Mouse (Mus musculus) liver, embryonic 16.5 days (tissue): Measurements from ENCODE around the gene Akt1. TPM values are rescaled to one million over a fixed set of nuclear protein-coding genes. Genes with fewer than 3 reads are reported as not detected.

Source experiments
- microRNA-seq: library from miRNA; unstranded; fragments of <30 nt; microRNA quantifications from one replicate; pipeline ENCODE4, GENCODE M21; 2016
- polyA plus RNA-seq: library from polyadenylated mRNA; unstranded; fragments of >200 nt; fragmentation: Nextera tagmentation; extraction: Ambion mirVana; gene quantifications from 2 replicates; pipeline ENCODE4 v1.2.1, GENCODE M21; 2015

Akt1 gene
- polyA plus RNA-seq, 1 experiment from 2014 or later, result 8.9 TPM

Small RNAs within 50 kb of the gene (microRNA-seq; reads per million reads assigned to microRNA genes)
- not detected for gene Mir6939

Other genes with a start within 250 kb of the Akt1 start
- gene A530016L24Rik, start 185.4 kb downstream of the Akt1 start, polyA plus RNA-seq, result 0.04 and 0.09 TPM in 2 replicates
- gene Tmem179, start 158.1 kb downstream of the Akt1 start, polyA plus RNA-seq, result 0.06 TPM in 1 of 2 replicates, not detected in the other
- gene Inf2, start 86.1 kb downstream of the Akt1 start, polyA plus RNA-seq, result 1.2 and 2.7 TPM in 2 replicates
- 12.4 and 14.0 TPM in 2 replicates for gene Adssl1, start 54.8 kb downstream of the Akt1 start, polyA plus RNA-seq
- 84.7 and 89.5 TPM in 2 replicates for gene Siva1, start 30.2 kb downstream of the Akt1 start, polyA plus RNA-seq
- gene Zbtb42, start 3.9 kb upstream of the Akt1 start, polyA plus RNA-seq, result 0.88 and 1.5 TPM in 2 replicates
- gene Cep170b, start 45.6 kb upstream of the Akt1 start, polyA plus RNA-seq, result 2.8 and 3.6 TPM in 2 replicates
- gene Pld4, start 85.8 kb upstream of the Akt1 start, polyA plus RNA-seq, result 19.4 and 20.3 TPM in 2 replicates
- 0.08 and 0.26 TPM in 2 replicates for gene Ahnak2, start 127.8 kb upstream of the Akt1 start, polyA plus RNA-seq
- gene Clba1, start 134.1 kb upstream of the Akt1 start, polyA plus RNA-seq, result 0.34 and 0.39 TPM in 2 replicates
- gene Cdca4, start 154.5 kb upstream of the Akt1 start, polyA plus RNA-seq, result 48.9 and 61.7 TPM in 2 replicates
- 0.38 and 0.40 TPM in 2 replicates for gene Gpr132, start 193.3 kb upstream of the Akt1 start, polyA plus RNA-seq